Mouse (Mus musculus) liver, postnatal 0 days (tissue): ENCODE data around the gene Tepsin.

Experiments
- CTCF ChIP-seq: sonication (generic); IDR thresholded peaks from 2 replicates; pipeline ENCODE4 v1.5.1; 2016; ENCODE audit warnings: antibody characterized with exemption, low read depth
- EP300 ChIP-seq: IDR thresholded peaks from 2 replicates; pipeline ENCODE4 v1.6.1; 2016; ENCODE audit warnings: antibody characterized with exemption, low read depth, mild to moderate bottlenecking

DNA sequence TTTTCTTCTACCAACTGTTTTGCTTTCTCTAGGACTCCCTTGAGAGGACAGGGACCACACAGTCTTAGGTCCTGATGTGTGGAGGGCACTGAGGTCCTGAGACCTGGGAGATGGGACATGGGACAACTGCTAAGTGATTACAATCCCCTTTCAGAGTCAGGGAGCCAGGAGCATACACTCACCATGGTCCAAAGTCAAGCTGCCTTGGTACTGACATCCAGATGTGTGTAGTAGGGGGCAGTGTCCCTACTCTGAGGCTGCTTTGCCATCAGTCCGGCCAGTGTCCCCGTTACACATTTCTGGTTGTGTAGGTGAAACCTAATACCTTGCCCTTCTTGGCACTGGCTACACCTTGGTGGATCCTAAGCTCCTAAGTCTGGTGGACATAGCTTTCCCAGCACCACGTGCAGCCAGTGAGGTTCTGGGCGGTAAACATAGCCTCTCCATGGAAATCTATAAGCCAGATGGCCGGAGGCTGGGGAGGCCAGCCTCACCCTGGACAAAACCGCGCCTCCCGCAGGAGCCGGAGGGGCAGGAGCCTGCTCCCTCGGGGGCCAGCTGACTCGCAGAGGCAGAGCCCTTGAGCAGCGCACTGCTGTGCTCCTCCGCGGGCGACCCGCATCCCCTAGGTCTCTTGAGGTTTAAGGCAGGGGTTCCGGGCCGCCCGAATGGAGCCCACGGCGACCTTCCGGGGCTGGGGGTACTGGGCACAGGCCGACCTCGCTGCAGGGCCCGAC, 12.5 kb downstream of the Tepsin start:
- TF ChIP-seq CTCF (no peak), EP300 (no peak)
